Mouse (Mus musculus): ENCODE measurements around the gene Lcn9.

GRCm38 (mm10) chr2:25850330-25850729, 27.4 kb downstream of the Lcn9 start:
- TF ChIP-seq CTCF (IDR thresholded peaks at IDR 0.05; ENCODE audit: low read depth, low read length) (peak; percentile 66), TAL1 (conservative IDR thresholded peaks at IDR 0.05; ENCODE audit: low read depth, low read length) (no peak), GATA1 (IDR thresholded peaks at IDR 0.05; ENCODE audit: borderline replicate concordance, low read length) (no peak), POLR2AphosphoS5 (IDR thresholded peaks at IDR 0.05; ENCODE audit: insufficient replicate concordance, low read depth, low read length) (no peak), GATA2 (IDR thresholded peaks at IDR 0.05; ENCODE audit: borderline replicate concordance, low read depth, low read length) (no peak)
